Mouse (Mus musculus) spleen, postnatal 0 days (tissue): ENCODE results near the gene Gpr143. TPM values are rescaled to one million over a fixed set of nuclear protein-coding genes. Genes with fewer than 3 reads are reported as not detected.

Source experiments
- polyA plus RNA-seq: library from polyadenylated mRNA; unstranded; fragments of >200 nt; fragmentation: Nextera tagmentation; extraction: Ambion mirVana; gene quantifications from 2 replicates; pipeline ENCODE4 v1.2.1, GENCODE M21; 2015

Gene Gpr143
- polyA plus RNA-seq, result 0.13 TPM in 1 of 2 replicates, not detected in the other

GRCm38 (mm10) chrX:152781720-152782403 is at the start of gene Gpr143:
Gene Gpr143 (plus strand): TSS chrX:152781921.

GRCm38 (mm10) chrX:152768891-152769599 is 12.7 kb upstream of the Gpr143 start, which contains the start of gene Shroom2:
Gene Shroom2 (minus strand): TSS chrX:152769465.

Other genes starting within 250 kb of the Gpr143 start
- gene Cldn34a, start 218.6 kb upstream of the Gpr143 start, polyA plus RNA-seq, result not detected in 2 replicates
- 1.0 and 1.8 TPM in 2 replicates for gene Shroom2, start 12.5 kb upstream of the Gpr143 start, polyA plus RNA-seq
- 0.19 and 0.33 TPM in 2 replicates for gene Usp51, start 224.5 kb downstream of the Gpr143 start, polyA plus RNA-seq